Mouse (Mus musculus) effector memory CD4-positive, alpha-beta T cell, adult 5 months (primary cell): Measurements from ENCODE around the gene Card19. TPM values are rescaled to one million over a fixed set of nuclear protein-coding genes. Genes with fewer than 3 reads are reported as not detected.

ENCODE experiments used
- polyA plus RNA-seq: library from polyadenylated mRNA; unstranded; fragments of 100-300 nt; shearing (Covaris generic); gene quantifications from one replicate; pipeline ENCODE4 v1.2.1, GENCODE M21; 2017

The Card19 gene
- polyA plus RNA-seq, result 91.7 TPM

GRCm38 (mm10) chr13:49215504-49216219 is at the start of gene Card19:
Card19 (minus strand) TSS chr13:49216037.

GRCm38 (mm10) chr13:49248467-49248862 is 32.6 kb upstream of the Card19 start, which contains the start of gene Susd3:
Susd3 (minus strand) TSS chr13:49248706.

GRCm38 (mm10) chr13:49187288-49188218 is 28.3 kb downstream of the Card19 start, which contains the start of gene Ninj1:
Ninj1 (plus strand) TSS chr13:49187485.

Other genes with a start within 250 kb of the Card19 start
- gene Fam120a, start 248.0 kb downstream of the Card19 start, polyA plus RNA-seq, result 76.3 TPM
- gene Wnk2, start 68.0 kb downstream of the Card19 start, polyA plus RNA-seq, result not detected
- gene Ninj1, start 28.6 kb downstream of the Card19 start, polyA plus RNA-seq, result 77.0 TPM
- 22.4 TPM for gene Susd3, start 32.7 kb upstream of the Card19 start, polyA plus RNA-seq
- gene Fgd3, start 104.3 kb upstream of the Card19 start, polyA plus RNA-seq, result 23.2 TPM
- 18.9 TPM for gene Bicd2, start 125.5 kb upstream of the Card19 start, polyA plus RNA-seq
- gene Ippk, start 205.2 kb upstream of the Card19 start, polyA plus RNA-seq, result 11.1 TPM